In the genomic region with DNA sequence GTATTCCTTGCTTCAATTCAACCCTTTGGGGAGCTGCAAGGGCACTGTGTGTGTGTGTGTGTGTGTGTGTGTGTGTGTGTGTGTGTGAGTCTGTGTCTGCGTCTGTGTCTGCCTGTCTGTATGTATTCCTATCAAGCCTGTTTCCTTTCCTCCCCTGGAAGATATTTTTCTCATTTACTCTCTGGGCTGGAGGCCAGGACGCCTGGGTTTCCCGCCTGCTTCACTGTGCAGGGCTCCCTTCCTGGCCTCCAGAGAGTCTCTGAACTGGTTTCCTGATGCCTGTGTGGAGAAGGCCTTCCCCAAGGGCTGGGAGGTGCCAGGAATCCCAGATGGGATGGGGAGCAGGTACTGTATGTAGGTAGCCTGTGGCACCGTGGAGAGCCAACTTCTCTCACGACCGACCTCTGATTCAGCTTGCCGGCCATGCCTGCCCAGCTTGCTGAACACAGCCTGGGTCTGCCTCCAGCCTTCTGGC, we compare ENCODE assay signal across 8 mouse cellular contexts. TPM values are rescaled to one million over a fixed set of nuclear protein-coding genes. Genes with fewer than 3 reads are reported as not detected.
A peak's percentile ranks its signal among the peaks of the same experiment; 100 is the strongest.
DNase-seq lines count a peak whose midpoint lies in the region; ATAC-seq and TF ChIP-seq lines count a peak whose summit lies in the region.

No protein-coding gene starts in this region.

- H3K4me2 ChIP-seq in forebrain, postnatal 0 days (ENCODE audit: low read depth), result peak overlapping the region; percentile 63
- peak overlapping the region; percentile 92 for H3K4me2 ChIP-seq in limb, embryonic 12.5 days

- TF ChIP-seq CTCF in forebrain, postnatal 0 days (IDR thresholded peaks at IDR 0.05; ENCODE audit: low read depth), result no peak

- peaks cover 22% of the 10 kb centered on the region for H3K4me1 ChIP-seq in forebrain, postnatal 0 days (ENCODE audit: insufficient read depth)
- peaks cover 97% of the 10 kb centered on the region for H3K4me1 ChIP-seq in limb, embryonic 12.5 days (replicated peaks)

- peak overlapping the region; percentile 25; the same call in 1 of the 2 replicates for H3K9ac ChIP-seq in forebrain, postnatal 0 days
- peak overlapping the region; percentile 46 for H3K9ac ChIP-seq in limb, embryonic 12.5 days (replicated peaks)

- 38% methylated on average over 7 of the region's 7 CpGs for WGBS in forebrain, postnatal 0 days
- WGBS in limb, embryonic 12.5 days, result 36% methylated on average over 7 of the region's 7 CpGs

- H3K36me3 ChIP-seq in forebrain, postnatal 0 days (ENCODE audit: insufficient read depth), result no peaks in the 10 kb centered on the region
- peaks cover 3% of the 10 kb centered on the region; the same call in 1 of the 2 replicates for H3K36me3 ChIP-seq in limb, embryonic 12.5 days

- H3K27me3 ChIP-seq in forebrain, postnatal 0 days (ENCODE audit: insufficient read depth, low read length), result no peaks in the 10 kb centered on the region
- no peaks in the 10 kb centered on the region for H3K27me3 ChIP-seq in limb, embryonic 12.5 days

- no peak overlapping the region for H3K27ac ChIP-seq in forebrain, postnatal 0 days (ENCODE audit: low read depth, low read length)
- H3K27ac ChIP-seq in limb, embryonic 12.5 days, result peak overlapping the region; percentile 86

- no peaks in the 10 kb centered on the region for H3K9me3 ChIP-seq in forebrain, postnatal 0 days (ENCODE audit: low read length)
- no peaks in the 10 kb centered on the region for H3K9me3 ChIP-seq in limb, embryonic 12.5 days

- DNase-seq in heart, adult 18-20 months, result peak; percentile 61 to 68
- DNase-seq in heart, adult 9 months (ENCODE audit: low spot score in 2 of 2), result no peak
- peak; percentile 92 for DNase-seq in brain, adult 2 months (ENCODE audit: low read depth, low spot score)
- no peak for DNase-seq in forebrain, postnatal 0 days
- DNase-seq in left cerebral cortex, adult 9 months (ENCODE audit: low spot score in 2 of 2), result no peak
- no peak for DNase-seq in left cerebral cortex, adult 18-20 months (ENCODE audit: low spot score in 2 of 2)

- no peak overlapping the region for H3K4me3 ChIP-seq in forebrain, postnatal 0 days (ENCODE audit: low read depth, low read length)
- peak overlapping the region; percentile 70 for H3K4me3 ChIP-seq in limb, embryonic 12.5 days (replicated peaks)

- no peak for ATAC-seq in forebrain, postnatal 0 days
- ATAC-seq in limb, embryonic 12.5 days (ENCODE audit: insufficient number of reproducible peaks, insufficient read depth, low FRiP score, low TSS enrichment, low read depth), result no peak
- ATAC-seq in erythroblast, adult 5-6 weeks (replicated peaks; ENCODE audit: low FRiP score, poor library complexity, severe bottlenecking), result no peak

RNA-seq across cellular contexts. Expression of gene Rara, which starts 2.5 kb away (rescaled TPM):
- 10 to 100 TPM in 1 of 2 experiments, 1 to 10 TPM in 1; 8.7 to 10.1 TPM for total RNA-seq in heart, adult 18-20 months (2021)
- total RNA-seq in forebrain, postnatal 0 days (2014; rRNA removed), result 11.6 and 15.2 TPM in 2 replicates
- 9.5 and 10.7 TPM in 2 replicates for polyA plus RNA-seq in forebrain, postnatal 0 days (2015; fragmentation: Nextera tagmentation; extraction: Ambion mirVana)
- polyA plus RNA-seq in limb, embryonic 12.5 days (2016; fragmentation: Nextera tagmentation; extraction: Ambion mirVana), result 47.1 TPM in 2 replicates
- total RNA-seq in erythroblast, adult 5-6 weeks (2015; ENCODE audit: low replicate concordance), result 13.1 and 13.2 TPM in 2 replicates
- 2.8 TPM in 2 replicates for total RNA-seq in erythroblast, adult 5-6 weeks (2017; ENCODE audit: low replicate concordance)
- 10 to 100 TPM; 14.4 to 14.9 TPM for total RNA-seq in left cerebral cortex, adult 18-20 months (2021)

RNA-seq across cellular contexts. Expression of gene Cdc6, which starts 22.6 kb away (rescaled TPM):
- total RNA-seq in heart, adult 18-20 months (2021), result under 1 TPM; 0.40 to 0.41 TPM
- total RNA-seq in forebrain, postnatal 0 days (2014; rRNA removed), result 2.2 and 2.3 TPM in 2 replicates
- 1.3 and 1.7 TPM in 2 replicates for polyA plus RNA-seq in forebrain, postnatal 0 days (2015; fragmentation: Nextera tagmentation; extraction: Ambion mirVana)
- 44.8 and 48.5 TPM in 2 replicates for polyA plus RNA-seq in limb, embryonic 12.5 days (2016; fragmentation: Nextera tagmentation; extraction: Ambion mirVana)
- total RNA-seq in erythroblast, adult 5-6 weeks (2015; ENCODE audit: low replicate concordance), result 20.0 and 20.1 TPM in 2 replicates
- 46.7 and 54.2 TPM in 2 replicates for total RNA-seq in erythroblast, adult 5-6 weeks (2017; ENCODE audit: low replicate concordance)
- total RNA-seq in left cerebral cortex, adult 18-20 months (2021), result under 1 TPM; 0.33 to 0.45 TPM

RNA-seq across cellular contexts. Expression of gene Gjd3, which starts 52.7 kb away (rescaled TPM):
- total RNA-seq in heart, adult 18-20 months (2021), result under 1 TPM; 0.36 to 0.45 TPM
- 1.2 and 1.4 TPM in 2 replicates for total RNA-seq in forebrain, postnatal 0 days (2014; rRNA removed)
- 2.0 and 2.7 TPM in 2 replicates for polyA plus RNA-seq in forebrain, postnatal 0 days (2015; fragmentation: Nextera tagmentation; extraction: Ambion mirVana)
- polyA plus RNA-seq in limb, embryonic 12.5 days (2016; fragmentation: Nextera tagmentation; extraction: Ambion mirVana), result 0.51 TPM in 1 of 2 replicates, not detected in the other
- not detected in 2 replicates for total RNA-seq in erythroblast, adult 5-6 weeks (2015; ENCODE audit: low replicate concordance)
- not detected in 2 replicates for total RNA-seq in erythroblast, adult 5-6 weeks (2017; ENCODE audit: low replicate concordance)
- total RNA-seq in left cerebral cortex, adult 18-20 months (2021), result 1 to 10 TPM; 1.8 to 2.0 TPM

Comparison
In these comparisons a context has a peak if more than half of its experiments do, and no peak if none do; other contexts are left out.
1. DNase-seq: peak in heart, adult 18-20 months (2 of 2) and brain, adult 2 months (single experiment); none in heart, adult 9 months (0 of 2), forebrain, postnatal 0 days (single experiment), left cerebral cortex, adult 9 months (0 of 2) and left cerebral cortex, adult 18-20 months (0 of 2).